Mouse (Mus musculus): ENCODE results near the gene Aldh16a1. TPM values are rescaled to one million over a fixed set of nuclear protein-coding genes. Genes with fewer than 3 reads are reported as not detected.
A peak's percentile ranks its signal among the peaks of the same experiment; 100 is the strongest.

Aldh16a1 gene
- polyA plus RNA-seq, 1 experiment = 97.2 TPM

DNA sequence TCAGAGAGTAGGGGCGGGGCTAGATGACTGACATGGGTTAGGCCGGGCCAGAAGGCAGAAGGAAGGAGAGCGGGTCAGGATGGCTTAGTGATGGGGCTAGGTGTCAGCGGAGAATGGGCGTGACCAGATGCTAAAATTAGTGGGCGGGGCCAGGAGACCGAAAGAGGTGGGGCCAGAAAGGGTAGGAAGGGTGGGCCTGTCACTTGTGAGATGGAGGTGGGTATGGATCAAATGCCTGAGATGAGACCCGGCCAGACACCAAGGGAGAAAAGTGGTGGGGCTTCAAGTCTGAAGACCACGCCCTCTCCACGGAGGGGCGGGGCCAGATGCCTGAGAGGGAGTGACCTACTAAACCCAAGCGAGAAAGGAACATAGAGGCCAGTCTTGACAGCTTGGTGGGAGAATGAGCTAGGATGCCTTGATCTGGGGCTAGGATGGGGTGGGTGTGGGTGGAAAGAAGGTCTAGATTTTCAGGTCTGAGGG, 19.8 kb downstream of the Aldh16a1 start:
- Histone ChIP-seq H3K4me3 (ENCODE audit: control insufficient read depth, insufficient read depth, low read length) (no peak overlapping the region), H3K27me3 (ENCODE audit: control insufficient read depth, insufficient read depth, low read length) (no peaks in the 10 kb centered on the region), H3K36me3 (ENCODE audit: control insufficient read depth, insufficient read depth, low read length) (no peaks in the 10 kb centered on the region), H3K4me1 (replicated peaks; ENCODE audit: control insufficient read depth, insufficient read depth, low read length) (peaks cover 45% of the 10 kb centered on the region), H3K27ac (ENCODE audit: control insufficient read depth, insufficient read depth, low read length) (no peak overlapping the region)
- 33% methylated on average over 12 of the region's 12 CpGs for WGBS
- TF ChIP-seq CTCF (IDR thresholded peaks at IDR 0.05; ENCODE audit: borderline replicate concordance, control insufficient read depth, extremely low read depth, insufficient read depth, low read length, poor library complexity) (no peak), POLR2A (IDR thresholded peaks at IDR 0.05; ENCODE audit: control insufficient read depth, extremely low read depth, insufficient read depth, low read length, poor library complexity) (no peak)
- DNase-seq = no peak

DNA sequence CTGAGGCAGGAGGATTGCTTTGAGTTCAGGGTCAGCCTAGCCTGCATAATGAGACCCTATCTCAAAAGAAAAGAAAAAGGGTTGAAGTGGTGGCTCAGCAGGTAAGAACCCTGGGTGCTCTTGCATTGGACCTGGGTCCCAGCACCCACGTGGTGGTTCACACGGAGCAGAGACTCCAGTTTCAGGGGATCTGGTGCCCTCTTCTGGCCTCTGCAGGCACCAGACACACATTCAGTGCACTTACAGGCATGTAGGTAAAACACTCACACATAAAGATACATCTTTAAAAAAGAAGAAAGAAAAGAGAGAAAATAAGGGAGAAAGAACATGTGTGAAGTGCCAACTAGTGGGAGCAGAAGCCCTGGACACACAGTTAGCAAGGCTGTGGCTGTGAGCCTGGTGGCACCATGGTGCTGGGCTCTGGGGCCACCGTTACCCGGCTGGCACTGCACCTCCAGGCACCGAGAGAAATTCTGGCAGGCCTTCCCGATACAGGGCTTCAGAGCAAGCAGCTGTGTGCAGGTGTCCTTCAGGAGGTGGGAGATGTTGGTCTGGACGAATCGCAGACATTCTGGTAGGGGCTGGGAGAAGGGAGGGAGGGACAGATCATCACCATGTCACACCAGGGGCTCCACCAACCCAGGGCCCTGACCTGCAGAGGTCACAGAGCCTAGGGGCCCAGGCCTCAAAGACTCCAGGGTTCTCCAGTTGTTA, 20.8 kb downstream of the Aldh16a1 start:
- no peak overlapping the region for H3K4me3 ChIP-seq (ENCODE audit: control insufficient read depth, insufficient read depth, low read length)
- no peak for TF ChIP-seq CTCF (IDR thresholded peaks at IDR 0.05; ENCODE audit: borderline replicate concordance, control insufficient read depth, extremely low read depth, insufficient read depth, low read length, poor library complexity)
- no peak for TF ChIP-seq POLR2A (IDR thresholded peaks at IDR 0.05; ENCODE audit: control insufficient read depth, extremely low read depth, insufficient read depth, low read length, poor library complexity)
- no peaks in the 10 kb centered on the region for H3K36me3 ChIP-seq (ENCODE audit: control insufficient read depth, insufficient read depth, low read length)
- no peak for DNase-seq
- no peaks in the 10 kb centered on the region for H3K27me3 ChIP-seq (ENCODE audit: control insufficient read depth, insufficient read depth, low read length)
- no peak overlapping the region for H3K27ac ChIP-seq (ENCODE audit: control insufficient read depth, insufficient read depth, low read length)
- peaks cover 48% of the 10 kb centered on the region for H3K4me1 ChIP-seq (replicated peaks; ENCODE audit: control insufficient read depth, insufficient read depth, low read length)
- 92% methylated on average over 8 of the region's 8 CpGs for WGBS

DNA sequence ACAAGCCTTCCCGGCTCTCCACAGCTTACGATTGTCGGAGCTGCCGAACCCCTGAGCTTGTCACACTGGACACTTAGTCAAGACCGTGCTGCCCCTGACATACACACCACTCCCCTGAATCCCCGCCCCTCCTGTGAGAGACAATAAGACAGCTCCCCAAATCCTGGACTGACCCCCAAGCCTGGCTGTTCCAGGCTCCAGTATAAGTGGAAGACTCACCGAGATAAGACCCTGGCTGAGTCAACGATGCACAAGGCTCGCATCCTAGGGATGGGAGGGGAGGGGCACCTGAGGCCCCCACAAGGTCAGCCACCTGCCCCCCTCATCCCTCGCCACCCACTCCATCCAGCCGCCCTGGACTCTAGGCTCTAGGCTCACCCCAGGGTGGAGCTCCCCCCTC, 22.5 kb downstream of the Aldh16a1 start:
- 98% methylated on average over 11 of the region's 11 CpGs for WGBS

DNA sequence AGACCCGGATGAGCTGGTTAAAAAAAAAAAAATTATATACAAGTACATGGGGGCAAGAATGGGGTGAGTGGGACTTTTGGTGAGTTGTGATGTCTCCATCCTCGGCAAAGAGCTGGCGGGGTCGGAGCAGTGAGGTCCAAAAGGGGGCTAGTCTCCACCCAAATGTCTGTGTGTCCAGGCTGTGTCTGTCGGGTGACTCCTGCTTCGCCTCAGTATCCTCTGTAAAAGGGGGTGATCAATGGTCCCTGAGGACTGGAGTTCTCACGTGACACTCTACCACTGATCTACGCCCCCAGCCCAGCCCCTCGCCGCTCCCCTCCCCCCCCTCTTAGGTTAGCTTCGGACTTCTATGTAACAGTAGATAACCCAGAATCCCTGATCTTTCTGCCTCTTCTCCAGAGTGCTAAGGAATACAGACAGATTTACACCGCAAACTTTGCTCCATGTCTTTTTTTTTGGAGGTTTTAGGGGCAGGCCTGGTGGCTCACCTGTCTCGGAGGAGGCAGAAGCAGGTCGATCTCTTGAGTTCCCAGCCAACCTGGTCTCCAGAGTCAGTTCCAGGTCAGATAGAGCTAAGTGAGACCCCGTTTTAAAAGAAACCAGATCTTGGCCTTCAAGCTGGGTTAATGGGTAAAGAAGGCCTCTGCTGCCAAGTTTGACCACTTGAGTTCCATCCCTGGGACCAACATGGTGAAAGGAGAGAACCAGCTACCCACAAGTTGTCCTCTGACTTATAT, 24.4 kb downstream of the Aldh16a1 start:
- Histone ChIP-seq H3K4me3 (ENCODE audit: control insufficient read depth, insufficient read depth, low read length) (no peak overlapping the region), H3K4me1 (replicated peaks; ENCODE audit: control insufficient read depth, insufficient read depth, low read length) (peaks cover 35% of the 10 kb centered on the region), H3K27ac (ENCODE audit: control insufficient read depth, insufficient read depth, low read length) (no peak overlapping the region), H3K27me3 (ENCODE audit: control insufficient read depth, insufficient read depth, low read length) (no peaks in the 10 kb centered on the region), H3K36me3 (ENCODE audit: control insufficient read depth, insufficient read depth, low read length) (peaks cover 24% of the 10 kb centered on the region)
- TF ChIP-seq CTCF (IDR thresholded peaks at IDR 0.05; ENCODE audit: borderline replicate concordance, control insufficient read depth, extremely low read depth, insufficient read depth, low read length, poor library complexity) (no peak), POLR2A (IDR thresholded peaks at IDR 0.05; ENCODE audit: control insufficient read depth, extremely low read depth, insufficient read depth, low read length, poor library complexity) (no peak)
- WGBS = 83% methylated on average over 15 of the region's 15 CpGs
- no peak for DNase-seq

More for the DNA sequence above, 22.5 kb downstream of the Aldh16a1 start:
- H3K27ac ChIP-seq (ENCODE audit: control insufficient read depth, insufficient read depth, low read length) = no peak overlapping the region
- H3K4me3 ChIP-seq (ENCODE audit: control insufficient read depth, insufficient read depth, low read length) = no peak overlapping the region
- no peak for TF ChIP-seq CTCF (IDR thresholded peaks at IDR 0.05; ENCODE audit: borderline replicate concordance, control insufficient read depth, extremely low read depth, insufficient read depth, low read length, poor library complexity)
- no peak for TF ChIP-seq POLR2A (IDR thresholded peaks at IDR 0.05; ENCODE audit: control insufficient read depth, extremely low read depth, insufficient read depth, low read length, poor library complexity)
- no peak for DNase-seq
- H3K4me1 ChIP-seq (replicated peaks; ENCODE audit: control insufficient read depth, insufficient read depth, low read length) = peaks cover 42% of the 10 kb centered on the region
- H3K36me3 ChIP-seq (ENCODE audit: control insufficient read depth, insufficient read depth, low read length) = peaks cover 5% of the 10 kb centered on the region
- no peaks in the 10 kb centered on the region for H3K27me3 ChIP-seq (ENCODE audit: control insufficient read depth, insufficient read depth, low read length)

DNA sequence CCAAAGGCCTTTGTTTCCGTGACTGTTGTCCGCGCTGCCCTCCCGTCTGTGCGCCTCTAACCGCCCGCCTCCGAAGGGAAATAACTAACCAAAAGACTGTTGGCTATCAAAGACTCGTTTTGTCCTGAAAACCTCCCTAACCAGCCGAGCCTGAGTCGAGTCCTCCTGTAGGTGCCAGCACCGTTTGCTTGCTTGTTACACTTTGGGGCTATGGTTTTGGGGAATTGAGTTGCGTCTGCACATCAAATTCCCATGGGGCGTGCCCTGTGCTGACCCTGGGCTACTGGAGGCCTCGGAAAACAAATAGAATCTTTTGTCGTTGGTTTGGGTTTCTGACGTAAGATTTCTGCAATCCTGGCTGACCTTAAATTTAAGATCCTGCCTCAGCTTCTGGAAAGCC, 25.1 kb downstream of the Aldh16a1 start:
- Histone ChIP-seq H3K27me3 (ENCODE audit: control insufficient read depth, insufficient read depth, low read length) (no peaks in the 10 kb centered on the region), H3K4me1 (replicated peaks; ENCODE audit: control insufficient read depth, insufficient read depth, low read length) (peaks cover 29% of the 10 kb centered on the region), H3K4me3 (ENCODE audit: control insufficient read depth, insufficient read depth, low read length) (peak overlapping the region; percentile 61), H3K27ac (ENCODE audit: control insufficient read depth, insufficient read depth, low read length) (peak overlapping the region; percentile 52), H3K36me3 (ENCODE audit: control insufficient read depth, insufficient read depth, low read length) (peaks cover 24% of the 10 kb centered on the region)
- no peak for DNase-seq
- no peak for TF ChIP-seq CTCF (IDR thresholded peaks at IDR 0.05; ENCODE audit: borderline replicate concordance, control insufficient read depth, extremely low read depth, insufficient read depth, low read length, poor library complexity)
- no peak for TF ChIP-seq POLR2A (IDR thresholded peaks at IDR 0.05; ENCODE audit: control insufficient read depth, extremely low read depth, insufficient read depth, low read length, poor library complexity)
- WGBS = 2% methylated on average over 17 of the region's 17 CpGs

DNA sequence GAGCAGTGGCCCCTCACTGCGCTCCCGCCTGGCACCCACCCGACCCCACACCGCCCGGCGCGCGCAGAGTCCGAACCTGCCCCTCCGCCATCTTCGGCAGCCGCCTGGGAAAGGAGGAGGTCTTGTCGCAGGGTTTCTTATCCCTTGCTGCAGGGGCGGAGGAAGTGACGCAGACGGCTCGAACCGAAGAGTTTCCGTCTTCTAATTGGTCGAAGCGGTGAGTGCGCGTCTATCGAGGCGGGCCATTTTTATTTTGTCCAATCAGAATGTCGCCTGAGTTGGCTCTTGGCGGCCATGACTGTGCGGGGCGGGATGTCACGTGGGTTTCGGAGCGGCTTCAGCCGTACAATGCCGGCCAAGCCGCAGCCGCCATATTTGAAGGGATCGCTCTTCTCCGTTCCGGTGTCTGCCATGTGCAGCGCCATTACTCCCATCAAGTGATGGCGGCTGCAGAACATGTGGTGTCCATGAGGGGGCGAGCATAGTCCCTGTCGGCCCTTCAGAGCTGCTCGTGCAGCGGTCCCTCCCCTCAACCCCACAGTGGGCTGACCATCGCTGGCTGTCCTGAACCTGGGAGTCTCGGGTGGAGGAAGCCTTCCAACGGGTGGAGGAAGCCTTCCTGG, 25.6 kb downstream of the Aldh16a1 start, which contains the start of gene Rpl13a:
TSS of gene Rpl13a (minus strand) at position 138 of the 623 bp plus-strand sequence.
- peak within 1 kb of the TSS; percentile 84 for H3K4me3 ChIP-seq (ENCODE audit: control insufficient read depth, insufficient read depth, low read length)
- TF ChIP-seq POLR2A (IDR thresholded peaks at IDR 0.05; ENCODE audit: control insufficient read depth, extremely low read depth, insufficient read depth, low read length, poor library complexity) (peak; percentile 99), CTCF (IDR thresholded peaks at IDR 0.05; ENCODE audit: borderline replicate concordance, control insufficient read depth, extremely low read depth, insufficient read depth, low read length, poor library complexity) (peak; percentile 73; the same call in 1 of the 2 replicates)
- H3K27me3 ChIP-seq (ENCODE audit: control insufficient read depth, insufficient read depth, low read length) = no peaks in the 10 kb centered on the region
- peak; percentile 98 for DNase-seq
- peak within 1 kb of the TSS; percentile 52 for H3K27ac ChIP-seq (ENCODE audit: control insufficient read depth, insufficient read depth, low read length)
- H3K4me1 ChIP-seq (replicated peaks; ENCODE audit: control insufficient read depth, insufficient read depth, low read length) = peaks cover 26% of the 10 kb centered on the region
- peaks cover 24% of the 10 kb centered on the region for H3K36me3 ChIP-seq (ENCODE audit: control insufficient read depth, insufficient read depth, low read length)
- under 1% methylated on average over 48 of the region's 48 CpGs for WGBS
